Mouse (Mus musculus): ENCODE results near the gene Prr5.
A peak's percentile ranks its signal among the peaks of the same experiment; 100 is the strongest.
"Not testable (repeated sequence)": the region's sequence is repeated elsewhere in the genome, so short reads cannot be mapped to it uniquely, and the experiment has no call there.

The Prr5 gene

DNA sequence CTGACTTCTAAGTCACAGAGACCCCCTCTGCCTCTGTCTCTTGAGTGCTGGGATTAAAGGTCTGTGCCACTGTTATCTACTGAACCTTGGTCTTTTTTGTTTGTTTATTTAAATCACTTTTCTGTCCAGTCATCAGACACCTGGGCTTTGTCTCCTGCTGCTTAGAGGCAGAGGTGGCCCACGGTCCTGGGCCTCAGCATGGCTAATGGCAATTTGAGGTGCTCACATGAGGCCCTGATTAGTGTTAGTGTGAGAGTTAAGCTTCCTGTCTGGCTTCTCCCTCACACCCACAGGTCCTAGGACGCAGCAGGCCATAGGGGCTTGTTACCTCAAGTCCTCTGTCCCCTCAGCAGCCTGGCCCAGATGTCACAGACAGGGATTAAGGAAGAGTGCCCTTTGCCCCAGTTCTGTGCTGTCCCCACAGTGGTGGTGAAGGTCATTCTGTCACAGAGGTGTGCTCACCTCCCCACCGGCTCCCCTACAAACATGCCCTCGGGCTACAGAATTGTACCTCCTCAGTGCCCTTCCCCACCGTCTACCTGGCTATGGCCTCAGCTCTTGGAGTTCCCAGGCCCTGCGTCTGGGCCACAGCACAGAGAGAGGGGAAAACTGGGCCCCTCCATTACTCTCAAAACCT, 37.7 kb downstream of the Prr5 start:
- no peak for DNase-seq (ENCODE audit: inconsistent age in 2 of 2, low spot score in 1 of 2)

DNA sequence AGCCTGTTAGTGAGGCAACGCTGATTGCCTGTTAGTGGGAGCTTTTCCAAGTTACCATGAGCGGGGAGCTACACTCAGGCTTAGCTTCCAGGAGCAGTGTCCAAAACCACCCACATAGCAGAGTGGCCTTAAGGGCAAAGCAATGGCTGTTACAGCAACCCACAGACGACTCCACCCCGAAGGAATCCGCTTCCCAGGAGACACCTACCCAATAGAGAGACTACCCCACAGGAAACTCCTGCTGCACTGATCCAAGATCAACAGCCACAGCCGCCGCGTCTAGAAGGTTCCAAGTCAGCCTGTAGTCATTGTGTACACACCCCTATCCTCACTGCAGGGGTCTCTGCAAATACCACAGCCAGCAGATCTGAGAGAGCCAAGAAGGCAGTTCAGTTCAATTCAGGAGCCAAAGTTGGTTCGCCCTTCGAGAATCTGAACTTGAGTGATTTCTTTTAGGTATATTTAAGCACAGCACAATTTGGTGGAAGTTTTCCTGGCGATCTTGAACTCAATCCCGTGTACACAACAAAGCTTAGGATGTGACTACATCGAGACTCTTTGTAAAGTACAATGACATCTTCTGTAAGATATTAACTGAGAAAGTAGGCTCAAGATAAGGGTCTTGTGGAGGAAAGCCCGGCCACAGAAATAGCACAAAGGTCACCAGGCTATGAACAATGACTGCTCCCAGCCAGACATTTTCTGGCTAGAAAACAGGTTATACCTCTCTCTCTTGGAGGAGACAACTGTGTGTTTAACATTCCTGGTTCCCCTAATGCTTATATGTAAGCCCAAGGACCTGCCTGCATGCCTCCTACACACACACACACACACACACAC, 43.4 kb downstream of the Prr5 start:
- DNase-seq (ENCODE audit: inconsistent age in 2 of 2, low spot score in 1 of 2), result no peak

DNA sequence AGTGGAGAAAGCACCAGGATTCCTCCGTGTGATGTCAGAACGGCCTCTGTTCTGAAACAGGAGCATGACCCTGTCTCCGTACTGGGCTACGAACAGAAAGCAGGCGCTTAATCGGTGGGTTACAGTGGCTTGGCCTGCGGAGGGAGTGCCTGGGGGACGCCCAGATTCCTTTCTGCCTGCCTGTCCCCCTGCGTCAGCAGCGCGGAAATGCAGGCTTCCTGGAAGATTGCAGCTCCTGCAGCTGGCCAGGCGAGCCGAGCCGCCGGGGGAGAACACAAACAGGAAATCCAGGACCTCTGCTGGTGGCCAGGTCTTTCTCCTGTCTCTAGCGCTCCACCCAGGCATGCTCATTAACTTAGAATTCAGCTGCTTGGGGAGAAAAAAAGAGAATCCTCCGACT, 45.3 kb downstream of the Prr5 start:
- DNase-seq (ENCODE audit: inconsistent age in 2 of 2, low spot score in 1 of 2), result peak; percentile 81 to 89

DNA sequence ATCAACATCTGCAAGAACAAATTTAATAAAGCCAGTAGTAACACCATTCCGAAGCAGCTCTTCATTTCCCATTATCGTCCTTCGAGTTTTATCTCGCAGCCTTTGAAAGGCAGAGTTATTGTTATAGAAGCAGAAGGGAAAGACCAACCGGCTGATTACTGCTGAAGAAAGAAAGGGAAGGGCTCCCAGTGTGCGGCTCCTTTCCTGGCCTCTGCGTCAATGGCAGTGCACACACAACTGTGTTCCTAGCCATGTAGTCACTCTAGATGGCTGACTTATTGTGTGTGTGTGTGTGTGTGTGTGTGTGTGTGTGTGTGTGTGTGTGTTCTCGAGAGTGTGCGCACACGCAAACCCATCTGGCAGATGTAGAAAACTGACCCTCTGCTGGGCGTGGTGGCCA, 45.7 kb downstream of the Prr5 start:
- DNase-seq (ENCODE audit: inconsistent age in 2 of 2, low spot score in 1 of 2), result no peak

DNA sequence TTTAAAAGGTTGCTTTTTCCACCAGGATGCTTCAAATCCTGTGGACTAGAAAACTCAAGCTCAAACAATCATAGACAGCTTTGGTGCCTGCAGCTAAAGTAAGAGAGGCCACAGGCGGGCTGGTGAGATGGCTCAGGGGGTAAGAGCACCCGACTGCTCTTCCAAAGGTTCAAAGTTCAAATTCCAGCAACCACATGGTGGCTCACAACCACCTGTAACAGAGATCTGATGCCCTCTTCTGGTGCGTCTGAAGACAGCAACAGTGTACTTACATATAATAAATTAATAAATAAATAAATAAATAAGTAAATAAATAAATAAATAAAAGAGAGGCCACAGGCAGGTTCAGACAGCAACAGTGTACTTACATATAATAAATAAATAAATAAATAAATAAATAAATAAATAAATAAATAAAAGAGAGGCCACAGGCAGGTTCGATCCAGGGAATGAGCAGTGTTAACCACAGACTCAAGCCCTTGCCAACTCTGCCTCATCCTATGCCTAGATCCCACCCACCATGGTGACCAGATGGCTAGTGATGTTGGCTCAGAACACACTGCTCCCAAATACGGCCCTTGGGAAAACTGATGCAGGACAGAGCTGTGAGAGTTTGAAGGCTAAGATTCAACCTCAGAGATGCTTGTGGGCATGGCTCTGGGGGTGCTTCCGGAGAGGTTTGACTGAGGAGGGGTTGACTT, 48.3 kb downstream of the Prr5 start:
- DNase-seq (ENCODE audit: inconsistent age in 2 of 2, low spot score in 1 of 2), result not testable (repeated sequence)

- no peak for DNase-seq (ENCODE audit: inconsistent age in 2 of 2, low spot score in 1 of 2)
These were observed 49.4 kb downstream of the Prr5 start for GRCm38 (mm10) chr15:84718785-84719184.

DNA sequence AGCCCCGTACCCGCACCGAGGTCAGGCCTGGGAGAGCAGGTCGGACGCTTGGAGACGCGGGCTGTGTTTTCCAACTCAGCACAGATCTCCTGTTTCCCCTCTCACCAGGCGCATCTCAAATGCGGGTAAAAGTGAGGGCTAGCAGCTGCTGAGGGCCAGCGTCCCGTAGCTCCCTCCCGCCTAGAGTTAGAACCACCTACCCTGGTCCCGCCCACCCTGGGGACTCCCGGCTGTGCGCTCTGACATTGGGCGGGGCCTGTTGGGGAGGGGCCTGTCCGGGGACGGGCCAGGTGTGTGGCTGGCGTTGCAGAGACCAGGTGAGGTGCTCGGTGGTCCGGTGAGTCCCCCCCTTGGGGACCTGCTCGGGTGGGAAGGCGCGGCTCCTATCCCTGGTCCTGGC, 50.4 kb downstream of the Prr5 start, which contains the start of gene Arhgap8:
Arhgap8 (plus strand) TSS at position 262 of the 400 bp plus-strand sequence.
- DNase-seq (ENCODE audit: inconsistent age in 2 of 2, low spot score in 1 of 2), result peak; percentile 21 to 45

- peak in 1 of 2 experiments; percentile 42 for DNase-seq (ENCODE audit: inconsistent age in 2 of 2, low spot score in 1 of 2)
These were observed 51.1 kb downstream of the Prr5 start for GRCm38 (mm10) chr15:84720291-84721204.

DNA sequence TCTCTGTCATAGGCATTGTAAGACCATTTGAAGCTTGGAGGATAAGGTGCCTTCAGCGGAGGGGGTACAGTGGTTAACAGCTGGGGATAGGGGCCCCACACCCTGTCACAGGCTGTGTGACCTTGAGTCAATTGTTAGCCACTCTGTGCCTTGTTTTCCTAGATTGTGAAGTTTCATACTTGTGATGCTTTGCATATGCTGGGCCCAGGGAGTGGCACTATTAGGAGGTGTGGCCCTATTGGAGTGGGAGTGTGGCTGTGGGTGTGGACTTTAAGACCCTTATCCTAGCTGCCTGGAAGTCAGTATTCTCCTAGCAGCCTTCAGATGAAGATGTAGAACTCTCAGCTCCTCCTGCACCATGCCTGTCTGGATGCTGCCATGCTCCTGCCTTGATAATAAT, 54.2 kb downstream of the Prr5 start:
- not testable (repeated sequence) for DNase-seq (ENCODE audit: inconsistent age in 2 of 2, low spot score in 1 of 2)

GRCm38 (mm10) chr15:84724199-84724598, 54.8 kb downstream of the Prr5 start:
- no peak for DNase-seq (ENCODE audit: inconsistent age in 2 of 2, low spot score in 1 of 2)

DNA sequence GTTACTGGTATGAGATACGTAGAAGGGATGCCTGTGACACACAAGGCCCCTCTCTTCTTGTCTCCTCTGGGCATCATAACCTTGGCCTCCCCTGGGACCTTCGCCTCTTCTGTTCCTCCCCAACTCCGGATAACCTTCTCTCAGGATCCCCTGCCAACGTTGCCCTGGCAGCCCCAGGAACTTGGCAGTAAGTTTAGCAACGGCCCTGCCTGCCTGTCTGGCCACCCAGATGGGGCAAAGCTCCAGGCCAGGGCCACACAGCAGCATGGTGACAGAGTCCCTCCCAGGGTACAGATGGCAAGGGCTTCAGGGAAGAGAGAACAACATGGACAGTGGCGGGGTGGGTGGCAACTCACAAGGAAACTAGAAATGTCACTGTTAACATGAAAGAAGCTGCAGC, 60.3 kb downstream of the Prr5 start:
- DNase-seq (ENCODE audit: inconsistent age in 2 of 2, low spot score in 1 of 2), result peak; percentile 39 to 71

DNA sequence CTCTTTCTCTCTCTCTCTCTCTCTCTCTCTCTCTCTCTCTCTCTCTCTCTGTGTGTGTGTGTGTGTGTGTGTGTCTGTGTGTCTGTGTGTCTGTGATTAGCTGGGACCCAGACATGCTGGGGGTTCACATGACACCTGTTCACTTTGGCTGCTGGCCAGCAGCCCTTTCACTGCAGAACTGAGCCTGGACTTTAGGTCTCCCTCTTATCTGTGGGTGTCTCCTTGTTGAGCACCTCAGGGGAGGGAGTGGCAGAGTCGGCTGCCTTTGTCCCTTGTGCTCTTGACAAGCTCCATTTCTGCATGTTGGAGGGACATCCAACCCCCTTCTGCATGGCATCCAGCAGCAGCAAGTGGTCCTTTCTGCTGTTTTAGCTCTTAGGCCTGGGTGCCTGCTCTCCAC, 61.5 kb downstream of the Prr5 start:
- no peak for DNase-seq (ENCODE audit: inconsistent age in 2 of 2, low spot score in 1 of 2)

GRCm38 (mm10) chr15:84731676-84732424, 62.4 kb downstream of the Prr5 start:
- DNase-seq (ENCODE audit: inconsistent age in 2 of 2, low spot score in 1 of 2), result no peak

DNA sequence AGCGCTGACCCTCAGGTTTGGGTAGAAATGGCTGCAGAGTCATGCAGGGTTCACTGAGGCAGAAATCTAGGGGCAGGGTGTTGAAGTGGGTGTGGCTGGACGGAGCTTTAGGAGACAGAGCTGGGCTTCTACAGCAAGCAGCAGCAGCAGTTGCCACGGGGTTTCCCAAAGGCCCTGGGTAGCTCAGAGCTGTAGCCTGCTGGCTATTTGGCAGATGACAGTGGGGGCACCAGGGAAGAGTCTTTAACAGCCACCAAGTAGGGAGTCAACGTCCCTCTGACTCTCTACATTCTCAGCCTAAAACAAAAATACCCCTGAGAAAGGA, 63.0 kb downstream of the Prr5 start:
- DNase-seq (ENCODE audit: inconsistent age in 2 of 2, low spot score in 1 of 2), result no peak

- DNase-seq (ENCODE audit: inconsistent age in 2 of 2, low spot score in 1 of 2), result no peak
These were observed 67.0 kb downstream of the Prr5 start for GRCm38 (mm10) chr15:84736346-84736993.

DNA sequence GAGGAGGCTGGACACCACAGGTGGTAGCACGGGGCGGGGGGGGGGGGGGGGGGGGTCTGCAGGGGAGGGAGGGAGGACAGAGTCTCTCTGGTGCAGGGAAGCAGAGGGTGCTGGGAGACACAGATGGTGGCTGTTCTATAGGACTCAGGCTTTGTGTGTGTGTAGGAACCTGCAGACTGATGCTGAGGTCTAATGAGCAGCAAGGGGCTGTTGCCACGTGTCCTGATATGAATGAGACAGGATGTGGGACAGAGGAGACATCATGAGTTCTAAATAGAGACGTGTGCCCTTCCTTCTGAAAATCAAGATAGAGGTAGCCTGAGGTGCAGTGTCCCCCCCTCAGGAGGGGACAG, 67.5 kb downstream of the Prr5 start:
- DNase-seq (ENCODE audit: inconsistent age in 2 of 2, low spot score in 1 of 2), result no peak

DNA sequence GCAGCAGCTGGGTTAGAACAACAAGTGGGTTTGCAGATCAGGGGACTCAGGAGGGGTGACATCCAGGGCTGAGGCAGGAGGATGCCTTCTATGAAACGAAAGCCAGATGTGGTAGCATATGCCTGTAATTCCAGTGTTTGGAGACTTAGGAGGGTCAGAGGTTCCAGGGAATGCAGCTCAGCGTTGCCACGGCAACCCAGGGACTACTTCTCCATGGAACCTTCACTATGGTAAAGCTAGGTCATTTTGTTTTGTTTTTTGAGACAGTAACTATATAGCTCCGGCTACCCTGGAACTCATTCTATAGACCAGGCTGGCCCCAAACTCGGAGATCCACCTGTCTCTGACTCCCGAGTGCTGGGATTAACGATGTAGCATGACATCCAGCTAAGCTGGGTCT, 68.8 kb downstream of the Prr5 start:
- DNase-seq (ENCODE audit: inconsistent age in 2 of 2, low spot score in 1 of 2), result no peak

- no peak for DNase-seq (ENCODE audit: inconsistent age in 2 of 2, low spot score in 1 of 2)
These were observed 72.2 kb downstream of the Prr5 start for GRCm38 (mm10) chr15:84741573-84741972.

DNA sequence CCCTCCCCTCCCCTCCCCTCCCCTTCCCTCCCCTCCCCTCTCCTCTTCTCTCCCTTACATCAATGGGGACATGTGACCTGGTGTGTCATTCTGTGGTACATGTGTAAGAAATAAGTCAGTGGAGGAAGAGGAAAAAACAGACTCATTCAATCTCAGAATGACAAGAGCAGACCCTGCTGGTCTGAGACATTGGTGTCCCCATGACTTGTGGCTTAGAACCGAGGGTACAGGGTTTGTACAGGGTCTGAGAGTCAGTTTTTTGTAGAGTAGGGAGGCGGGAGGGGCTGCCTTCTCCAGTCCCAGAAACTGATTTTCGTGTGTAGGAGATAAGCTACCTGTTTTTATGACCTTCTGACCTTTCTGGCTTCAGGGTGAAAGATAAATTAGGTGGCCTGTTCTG, 73.9 kb downstream of the Prr5 start:
- no peak for DNase-seq (ENCODE audit: inconsistent age in 2 of 2, low spot score in 1 of 2)

GRCm38 (mm10) chr15:84744308-84744707, 74.9 kb downstream of the Prr5 start:
- no peak for DNase-seq (ENCODE audit: inconsistent age in 2 of 2, low spot score in 1 of 2)
